Mouse (Mus musculus): ENCODE measurements around the gene Nrxn1.
A peak's percentile ranks its signal among the peaks of the same experiment; 100 is the strongest.

GRCm38 (mm10) chr17:90501023-90501675 is 591.7 kb downstream of the Nrxn1 start:
- peak; percentile 81 for TF ChIP-seq CTCF (IDR thresholded peaks at IDR 0.05)
- no peak for TF ChIP-seq POLR2A (IDR thresholded peaks at IDR 0.05; ENCODE audit: insufficient read depth, low read depth, low read length)
- TF ChIP-seq EP300 (IDR thresholded peaks at IDR 0.05; ENCODE audit: insufficient read depth, low read depth, low read length): no peak
